Comparison of ENCODE assay signal across 8 mouse cellular contexts in genomic region chr1:182341993-182342392, GRCm38 (mm10). TPM values are rescaled to one million over a fixed set of nuclear protein-coding genes. Genes with fewer than 3 reads are reported as not detected.
DNase-seq lines count a peak whose midpoint lies in the region; ATAC-seq and TF ChIP-seq lines count a peak whose summit lies in the region.

No protein-coding gene starts in this region.

- H3K36me3 ChIP-seq in CH12.LX (replicated peaks in 1 of 2; ENCODE audit: control insufficient read depth in 1 of 2, insufficient read depth in 1 of 2, low read length in 1 of 2): peaks cover 0 to 12% of the 10 kb centered on the region in 2 experiments
- H3K36me3 ChIP-seq in forebrain, embryonic 15.5 days: no peaks in the 10 kb centered on the region
- peaks cover 8% of the 10 kb centered on the region for H3K36me3 ChIP-seq in liver, embryonic 13.5 days

- peak; percentile 9 to 18 for DNase-seq in cerebellum, adult 18-20 months
- DNase-seq in cerebellum, postnatal 4 days (ENCODE audit: low spot score in 2 of 2): no peak
- no peak for DNase-seq in CH12.LX (ENCODE audit: extremely low read depth)
- DNase-seq in liver, embryonic 13.5 days: no peak
- DNase-seq in embryo, embryonic 11 days: no peak
- no peak for DNase-seq in gastrocnemius, postnatal 36 days

- H3K4me2 ChIP-seq in CH12.LX (ENCODE audit: insufficient read depth, low read depth, poor library complexity, severe bottlenecking): peak overlapping the region; percentile 44
- H3K4me2 ChIP-seq in forebrain, embryonic 15.5 days (replicated peaks): peak overlapping the region; percentile 60
- H3K4me2 ChIP-seq in liver, embryonic 13.5 days: peak overlapping the region; percentile 89

- H3K79me2 ChIP-seq in CH12.LX (replicated peaks; ENCODE audit: control insufficient read depth, extremely low read depth, insufficient read depth, poor library complexity, severe bottlenecking): peaks cover 33% of the 10 kb centered on the region

- H3K27ac ChIP-seq in CH12.LX (ENCODE audit: insufficient read depth, low read depth): no peak overlapping the region
- peak overlapping the region; percentile 91 for H3K27ac ChIP-seq in forebrain, embryonic 15.5 days (replicated peaks)
- H3K27ac ChIP-seq in liver, embryonic 13.5 days: peak overlapping the region; percentile 47; the same call in 1 of the 2 replicates

- no peak for TF ChIP-seq RAD21 in CH12.LX (IDR thresholded peaks at IDR 0.05; ENCODE audit: low read depth, low read length)

- dilution Hi-C loops in CH12.LX (cut with MboI; ENCODE audit: extremely low pct_ligation_motif_present, extremely low pct_unique_long_range_greater_than_20kb, low sequenced_read_pairs): no loop called here

- no peaks in the 10 kb centered on the region for H3K27me3 ChIP-seq in CH12.LX (replicated peaks)
- H3K27me3 ChIP-seq in forebrain, embryonic 15.5 days: no peaks in the 10 kb centered on the region
- H3K27me3 ChIP-seq in liver, embryonic 13.5 days: 0 out of 2 replicates have a peak, but pooled peaks cover 1% of the 10 kb centered on the region

- TF ChIP-seq EP300 in CH12.LX (IDR thresholded peaks at IDR 0.05; ENCODE audit: low read length): no peak

- H3K9ac ChIP-seq in CH12.LX (ENCODE audit: insufficient read depth, low read depth): peak overlapping the region; percentile 67
- peak overlapping the region; percentile 88; the same call in 1 of the 2 replicates for H3K9ac ChIP-seq in forebrain, embryonic 15.5 days (replicated peaks)
- peak overlapping the region; percentile 97 for H3K9ac ChIP-seq in liver, embryonic 13.5 days

- H3K9me3 ChIP-seq in CH12.LX (replicated peaks; ENCODE audit: low read length): no peaks in the 10 kb centered on the region
- H3K9me3 ChIP-seq in forebrain, embryonic 15.5 days: no peaks in the 10 kb centered on the region
- no peaks in the 10 kb centered on the region for H3K9me3 ChIP-seq in liver, embryonic 13.5 days (replicated peaks)

- H3K4me1 ChIP-seq in CH12.LX (ENCODE audit: control insufficient read depth in 1 of 2, insufficient read depth in 2 of 2): peaks cover 3 to 38% of the 10 kb centered on the region in 2 experiments; a peak in 3 of 4 replicates
- peaks cover 30% of the 10 kb centered on the region for H3K4me1 ChIP-seq in forebrain, embryonic 15.5 days
- H3K4me1 ChIP-seq in liver, embryonic 13.5 days (replicated peaks): peaks cover 27% of the 10 kb centered on the region

- TF ChIP-seq POLR2A in CH12.LX (IDR thresholded peaks at IDR 0.05; ENCODE audit: low read depth, low read length): no peak

- TF ChIP-seq CTCF in CH12.LX (conservative IDR thresholded peaks at IDR 0.05 in 1 of 2, IDR thresholded peaks at IDR 0.05 in 1 of 2; ENCODE audit: low read depth in 2 of 2, low read length in 2 of 2): no peak

- in situ Hi-C loops in CH12.LX (cut with MboI; ENCODE audit: low pct_ligation_motif_present, low pct_unique_long_range_greater_than_20kb, low sequenced_read_pairs): loop anchor here (25.0 kb wide), 1 partner anchor 205 kb away; no protein-coding TSS in a partner anchor

- intact Hi-C loops in gastrocnemius, postnatal 36 days (cut with DNase I): no loop called here

- H3K4me3 ChIP-seq in CH12.LX (replicated peaks in 1 of 3; ENCODE audit: low read depth in 2 of 3, low read length in 2 of 3, poor library complexity in 1 of 3): peak overlapping the region; percentile 86 to 99 (median 99)
- peak overlapping the region; percentile 90 for H3K4me3 ChIP-seq in forebrain, embryonic 15.5 days
- peak overlapping the region; percentile 99 for H3K4me3 ChIP-seq in liver, embryonic 13.5 days (replicated peaks)

- WGBS in forebrain, embryonic 15.5 days: 41% methylated on average over 6 of the region's 6 CpGs
- WGBS in liver, embryonic 13.5 days (ENCODE audit: insufficient replicate concordance): 30% methylated on average over 6 of the region's 6 CpGs

- no peak for ATAC-seq in forebrain, embryonic 15.5 days (replicated peaks)
- no peak for ATAC-seq in liver, embryonic 13.5 days (ENCODE audit: low read depth)
- ATAC-seq in erythroid progenitor cell, adult 5-6 weeks (replicated peaks; ENCODE audit: low FRiP score, poor library complexity, severe bottlenecking): no peak

TF ChIP-seq in CH12.LX, 34 proteins besides CTCF, POLR2A, EP300 and RAD21:
- no peak for TF ChIP-seq HCFC1 (IDR thresholded peaks at IDR 0.05; ENCODE audit: low read depth, low read length)
- TF ChIP-seq BHLHE40 (IDR thresholded peaks at IDR 0.05; ENCODE audit: low read depth, low read length): no peak
- no peak for TF ChIP-seq MAX (IDR thresholded peaks at IDR 0.05; ENCODE audit: low read length)

RNA-seq across cellular contexts. Expression of gene Fbxo28, which starts 0.6 kb away (rescaled TPM):
- total RNA-seq in CH12.LX (2012; rRNA removed): 12.6 and 14.2 TPM in 2 replicates
- total RNA-seq in CH12.LX (2014; rRNA removed): 12.7 and 13.3 TPM in 2 replicates
- 11.9 and 16.9 TPM in 2 replicates for polyA plus RNA-seq in CH12.LX (2012; ENCODE audit: insufficient read length, low read depth)
- 30.2 and 36.0 TPM in 2 replicates for polyA plus RNA-seq in forebrain, embryonic 15.5 days (2015; fragmentation: Nextera tagmentation; extraction: Ambion mirVana)
- 6.9 and 8.5 TPM in 2 replicates for polyA plus RNA-seq in liver, embryonic 13.5 days (2015; fragmentation: Nextera tagmentation; extraction: Ambion mirVana)
- total RNA-seq in gastrocnemius, postnatal 36 days (2021): 10 to 100 TPM; 17.3 to 17.5 TPM
- 5.0 and 13.0 TPM in 2 replicates for total RNA-seq in erythroid progenitor cell, adult 5-6 weeks (2015; ENCODE audit: low replicate concordance)
- total RNA-seq in erythroid progenitor cell, adult 5-6 weeks (2017; ENCODE audit: low replicate concordance): 6.5 and 7.8 TPM in 2 replicates

RNA-seq across cellular contexts. Expression of gene Degs1, which starts 59.4 kb away (rescaled TPM):
- 54.2 and 57.8 TPM in 2 replicates for total RNA-seq in CH12.LX (2012; rRNA removed)
- 124 TPM in 2 replicates for total RNA-seq in CH12.LX (2014; rRNA removed)
- polyA plus RNA-seq in CH12.LX (2012; ENCODE audit: insufficient read length, low read depth): 89.3 and 117 TPM in 2 replicates
- polyA plus RNA-seq in forebrain, embryonic 15.5 days (2015; fragmentation: Nextera tagmentation; extraction: Ambion mirVana): 57.7 and 59.5 TPM in 2 replicates
- polyA plus RNA-seq in liver, embryonic 13.5 days (2015; fragmentation: Nextera tagmentation; extraction: Ambion mirVana): 87.5 and 102 TPM in 2 replicates
- 10 to 100 TPM; 16.1 to 19.5 TPM for total RNA-seq in gastrocnemius, postnatal 36 days (2021)
- total RNA-seq in erythroid progenitor cell, adult 5-6 weeks (2015; ENCODE audit: low replicate concordance): 70.3 and 79.2 TPM in 2 replicates
- 31.8 and 33.1 TPM in 2 replicates for total RNA-seq in erythroid progenitor cell, adult 5-6 weeks (2017; ENCODE audit: low replicate concordance)

Comparison
In these comparisons a context has a peak if more than half of its experiments do, and no peak if none do; other contexts are left out.
1. DNase-seq: peak in cerebellum, adult 18-20 months (2 of 2); none in cerebellum, postnatal 4 days (0 of 2), CH12.LX (single experiment), liver, embryonic 13.5 days (single experiment), embryo, embryonic 11 days (single experiment) and gastrocnemius, postnatal 36 days (0 of 2).
2. Peak in every context shown above with its lines, with median percentiles within 50 percentile points of each other: H3K4me2 ChIP-seq, H3K4me3 ChIP-seq and H3K9ac ChIP-seq.